Comparison of ENCODE assay signal across 10 mouse cellular contexts in the genomic region with DNA sequence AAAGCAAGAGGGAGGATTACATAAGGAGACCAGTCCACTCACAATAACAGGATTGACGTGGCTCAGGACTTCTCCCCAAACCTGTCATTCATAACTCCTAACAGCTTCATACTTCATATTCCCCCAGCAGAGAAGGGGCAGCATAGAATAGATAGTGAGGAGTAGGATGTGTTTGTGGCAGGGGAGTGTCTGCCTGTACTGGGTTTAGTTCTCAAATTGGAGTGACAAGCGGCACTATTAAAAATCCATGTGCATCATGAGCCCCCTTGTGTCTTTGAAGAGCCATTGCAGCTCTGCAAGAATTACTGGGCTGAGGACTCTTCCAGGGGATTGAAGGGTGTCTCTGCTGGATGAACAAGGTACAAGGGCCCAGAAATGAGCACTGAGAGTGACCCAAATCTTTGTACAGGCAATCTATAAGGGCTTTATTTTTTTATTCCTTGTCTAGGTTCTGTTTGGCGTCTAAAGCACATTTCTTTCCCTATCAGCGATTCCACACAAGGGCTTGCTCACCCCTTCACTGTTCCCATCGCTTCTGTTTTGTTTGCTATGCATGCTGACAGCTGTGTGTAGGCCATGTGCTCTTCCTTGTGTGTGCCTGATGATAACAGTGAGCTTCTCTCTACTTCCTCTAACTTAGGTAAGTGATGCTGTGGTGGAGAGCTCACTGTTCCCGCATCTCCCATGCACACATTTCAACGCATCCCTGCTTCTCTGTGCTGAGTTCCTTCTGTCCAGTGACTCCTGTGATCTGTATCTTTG.
DNase-seq lines count a peak whose midpoint lies in the region; ATAC-seq lines count a peak whose summit lies in the region.
"Had no signal": no experiment of that assay in that cellular context is flagged by ENCODE, and none has a peak within 500 bp of the region (broad histone marks: within the 10 kb centered on the region; RNA-seq: fewer than 3 reads in every experiment).

No protein-coding gene starts in this region.

- no peaks in the 10 kb centered on the region for H3K36me3 ChIP-seq in neural tube, embryonic 15.5 days
- no peaks in the 10 kb centered on the region for H3K36me3 ChIP-seq in heart, embryonic 11.5 days (ENCODE audit: control insufficient read depth, insufficient read depth, low read length)
- H3K36me3 ChIP-seq: liver, embryonic 13.5 days had no signal

- no peaks in the 10 kb centered on the region; the same call in 1 of the 2 replicates for H3K27me3 ChIP-seq in neural tube, embryonic 15.5 days (replicated peaks)
- H3K27me3 ChIP-seq in heart, embryonic 11.5 days (ENCODE audit: control insufficient read depth, insufficient read depth, low read length) = no peaks in the 10 kb centered on the region
- H3K27me3 ChIP-seq: liver, embryonic 13.5 days had no signal

- peak; percentile 42 to 48; a peak in 1 of 4 replicates for ATAC-seq in hematopoietic stem cell, adult 5-6 weeks (replicated peaks in 1 of 2; ENCODE audit: insufficient read depth in 1 of 2, low FRiP score in 2 of 2, low TSS enrichment in 1 of 2, low read depth in 1 of 2, poor library complexity in 2 of 2, severe bottlenecking in 2 of 2)
- peak; percentile 69 for ATAC-seq in neural tube, embryonic 15.5 days (ENCODE audit: low FRiP score)
- no peak for ATAC-seq in heart, embryonic 11.5 days (replicated peaks; ENCODE audit: insufficient number of reproducible peaks, low FRiP score, low TSS enrichment)

- H3K4me3 ChIP-seq in neural tube, embryonic 15.5 days (replicated peaks) = no peak overlapping the region
- no peak overlapping the region for H3K4me3 ChIP-seq in heart, embryonic 11.5 days (ENCODE audit: low read depth, low read length)
- H3K4me3 ChIP-seq: erythroblast, embryonic 14.5 days; liver, embryonic 13.5 days had no signal

- WGBS in neural tube, embryonic 15.5 days = 68% methylated on average over 7 of the region's 7 CpGs
- WGBS in heart, embryonic 11.5 days (ENCODE audit: insufficient replicate concordance) = 55% methylated on average over 7 of the region's 7 CpGs

- DNase-seq in frontal cortex, postnatal 36 days (ENCODE audit: low spot score in 2 of 2) = peak; percentile 48 to 50
- no peak for DNase-seq in frontal cortex, postnatal 25 days (ENCODE audit: low spot score in 2 of 2)
- peak; percentile 35 to 45 for DNase-seq in right cerebral cortex, postnatal 10 days (ENCODE audit: low spot score in 2 of 2)
- no peak for DNase-seq in right cerebral cortex, postnatal 4 days
- DNase-seq in testis, postnatal 14 days (ENCODE audit: low spot score) = no peak
- DNase-seq: liver, embryonic 13.5 days had no signal

- no peak overlapping the region for H3K27ac ChIP-seq in neural tube, embryonic 15.5 days (replicated peaks)
- H3K27ac ChIP-seq in heart, embryonic 11.5 days (ENCODE audit: low read depth, low read length) = no peak overlapping the region
- H3K27ac ChIP-seq: liver, embryonic 13.5 days had no signal

- no peak overlapping the region for H3K9ac ChIP-seq in neural tube, embryonic 15.5 days (replicated peaks)
- H3K9ac ChIP-seq in heart, embryonic 11.5 days (ENCODE audit: low read depth, low read length) = no peak overlapping the region
- H3K9ac ChIP-seq: liver, embryonic 13.5 days had no signal

- H3K4me1 ChIP-seq in neural tube, embryonic 15.5 days = no peaks in the 10 kb centered on the region
- H3K4me1 ChIP-seq in heart, embryonic 11.5 days (ENCODE audit: control insufficient read depth, insufficient read depth, low read length) = no peaks in the 10 kb centered on the region
- H3K4me1 ChIP-seq: liver, embryonic 13.5 days had no signal

- no peaks in the 10 kb centered on the region for H3K9me3 ChIP-seq in neural tube, embryonic 15.5 days (replicated peaks)
- no peaks in the 10 kb centered on the region for H3K9me3 ChIP-seq in heart, embryonic 11.5 days (replicated peaks; ENCODE audit: control insufficient read depth, low read length)
- H3K9me3 ChIP-seq: liver, embryonic 13.5 days had no signal

- H3K4me2 ChIP-seq in neural tube, embryonic 15.5 days = no peak overlapping the region
- H3K4me2 ChIP-seq in heart, embryonic 11.5 days = no peak overlapping the region
- H3K4me2 ChIP-seq: liver, embryonic 13.5 days had no signal

Comparison
In these comparisons a context has a peak if more than half of its experiments do, and no peak if none do; other contexts are left out.
1. DNase-seq: peak in frontal cortex, postnatal 36 days (2 of 2) and right cerebral cortex, postnatal 10 days (2 of 2); none in frontal cortex, postnatal 25 days (0 of 2), right cerebral cortex, postnatal 4 days (single experiment) and testis, postnatal 14 days (single experiment).